Mouse (Mus musculus): ENCODE results near the gene Tubb4b. TPM values are rescaled to one million over a fixed set of nuclear protein-coding genes. Genes with fewer than 3 reads are reported as not detected.

The Tubb4b gene
- total and polyA plus RNA-seq, 3 experiments: 183 to 1,037 (median 979) TPM

DNA sequence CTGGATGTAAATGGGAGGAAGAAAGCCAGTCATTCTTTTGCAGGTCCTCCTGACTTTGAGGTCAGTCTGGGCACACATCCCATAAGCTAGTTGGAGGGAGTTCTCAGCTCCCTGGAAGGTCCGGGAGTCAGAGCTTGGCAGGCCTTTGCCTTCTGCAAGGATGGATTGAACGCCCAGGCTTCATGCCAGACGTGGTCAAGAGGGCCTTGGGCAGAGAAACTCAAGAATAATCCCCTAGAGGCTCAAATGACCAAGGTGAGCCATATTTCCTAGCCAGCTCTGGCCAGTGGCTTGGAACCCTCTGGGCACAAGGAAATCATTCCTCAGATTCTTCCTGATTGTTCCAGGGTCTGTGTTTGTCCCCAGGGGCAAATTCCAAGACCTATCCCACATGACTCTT lies 40.3 kb upstream of the Tubb4b start:
- Histone ChIP-seq H3K9ac (ENCODE audit: control insufficient read depth, low read depth, low read length, poor library complexity, severe bottlenecking) (peak overlapping the region; percentile 93), H3K79me2 (ENCODE audit: control insufficient read depth, insufficient read depth, low read length, poor library complexity) (peaks cover 55% of the 10 kb centered on the region), H3K36me3 (ENCODE audit: control insufficient read depth in 1 of 2, insufficient read depth in 2 of 2, low read length in 2 of 2) (peaks cover 0 to 36% of the 10 kb centered on the region in 2 experiments; a peak in 2 of 4 replicates), H3K27me3 (ENCODE audit: control insufficient read depth in 1 of 2, insufficient read depth in 2 of 2, low read length in 2 of 2) (no peaks in the 10 kb centered on the region), H3K9me3 (replicated peaks; ENCODE audit: insufficient read depth, low read length) (no peaks in the 10 kb centered on the region), H3K27ac (ENCODE audit: control insufficient read depth, low read depth, low read length) (0 out of 2 replicates have a peak overlapping the region, but pooled peaks have one; percentile 13), H3K4me3 (ENCODE audit: control insufficient read depth in 1 of 2, insufficient read depth in 1 of 2, low read depth in 2 of 2, low read length in 2 of 2) (peak overlapping the region; percentile 90 to 95), H3K4me1 (ENCODE audit: control insufficient read depth in 1 of 2, insufficient read depth in 2 of 2, low read length in 2 of 2) (peaks cover 10 to 52% of the 10 kb centered on the region in 2 experiments)
- no peak for DNase-seq (ENCODE audit: low read depth, low spot score)
- TF ChIP-seq MAFK (IDR thresholded peaks at IDR 0.05; ENCODE audit: borderline replicate concordance, low read depth, low read length): no peak
- TF ChIP-seq BHLHE40 (IDR thresholded peaks at IDR 0.05; ENCODE audit: borderline replicate concordance, low read depth, low read length): no peak
- no peak for TF ChIP-seq ZC3H11A (IDR thresholded peaks at IDR 0.05; ENCODE audit: low read depth, low read length)

- Histone ChIP-seq H3K79me2 (ENCODE audit: control insufficient read depth, insufficient read depth, low read length, poor library complexity) (peaks cover 55% of the 10 kb centered on the region), H3K4me3 (ENCODE audit: control insufficient read depth in 1 of 2, insufficient read depth in 1 of 2, low read depth in 2 of 2, low read length in 2 of 2) (peak overlapping the region; percentile 90 to 95), H3K9me3 (replicated peaks; ENCODE audit: insufficient read depth, low read length) (no peaks in the 10 kb centered on the region), H3K9ac (ENCODE audit: control insufficient read depth, low read depth, low read length, poor library complexity, severe bottlenecking) (peak overlapping the region; percentile 93), H3K4me1 (ENCODE audit: control insufficient read depth in 1 of 2, insufficient read depth in 2 of 2, low read length in 2 of 2) (peaks cover 10 to 52% of the 10 kb centered on the region in 2 experiments), H3K27me3 (ENCODE audit: control insufficient read depth in 1 of 2, insufficient read depth in 2 of 2, low read length in 2 of 2) (no peaks in the 10 kb centered on the region), H3K27ac (ENCODE audit: control insufficient read depth, low read depth, low read length) (no peak overlapping the region), H3K36me3 (ENCODE audit: control insufficient read depth in 1 of 2, insufficient read depth in 2 of 2, low read length in 2 of 2) (peaks cover 0 to 36% of the 10 kb centered on the region in 2 experiments; a peak in 2 of 4 replicates)
- TF ChIP-seq SIN3A (IDR thresholded peaks at IDR 0.05; ENCODE audit: low read length): no peak
- TF ChIP-seq TAL1 (IDR thresholded peaks at IDR 0.05; ENCODE audit: low read length): no peak
- TF ChIP-seq NRF1 (IDR thresholded peaks at IDR 0.05; ENCODE audit: insufficient read depth, low read depth, low read length, poor library complexity, severe bottlenecking): no peak
- no peak for TF ChIP-seq JUND (IDR thresholded peaks at IDR 0.05; ENCODE audit: low read depth, low read length)
- no peak for TF ChIP-seq GABPA (IDR thresholded peaks at IDR 0.05; ENCODE audit: low read depth, low read length)
- no peak for TF ChIP-seq ZMIZ1 (IDR thresholded peaks at IDR 0.05; ENCODE audit: low read depth, low read length)
- TF ChIP-seq MAX (IDR thresholded peaks at IDR 0.05; ENCODE audit: low read length): no peak
- no peak for TF ChIP-seq TBP (IDR thresholded peaks at IDR 0.05; ENCODE audit: low read depth, low read length)
- TF ChIP-seq POLR2AphosphoS5 (IDR thresholded peaks at IDR 0.05; ENCODE audit: borderline replicate concordance, low read depth, low read length): no peak
- TF ChIP-seq ZNF384 (IDR thresholded peaks at IDR 0.05; ENCODE audit: low read depth, low read length): no peak
- no peak for TF ChIP-seq ZC3H11A (IDR thresholded peaks at IDR 0.05; ENCODE audit: low read depth, low read length)
- no peak for TF ChIP-seq POLR2AphosphoS2 (IDR thresholded peaks at IDR 0.05; ENCODE audit: low read length)
- no peak for TF ChIP-seq RCOR1 (IDR thresholded peaks at IDR 0.05; ENCODE audit: low read depth, low read length)
- DNase-seq (ENCODE audit: low read depth, low spot score): no peak
Measured at GRCm38 (mm10) chr2:25264286-25264660, 39.8 kb upstream of the Tubb4b start.
